Mouse (Mus musculus): ENCODE data around the gene Fdx1. TPM values are rescaled to one million over a fixed set of nuclear protein-coding genes. Genes with fewer than 3 reads are reported as not detected.

The Fdx1 gene
- total and polyA plus RNA-seq, 3 experiments: 41.6 to 69.2 (median 51.1) TPM

DNA sequence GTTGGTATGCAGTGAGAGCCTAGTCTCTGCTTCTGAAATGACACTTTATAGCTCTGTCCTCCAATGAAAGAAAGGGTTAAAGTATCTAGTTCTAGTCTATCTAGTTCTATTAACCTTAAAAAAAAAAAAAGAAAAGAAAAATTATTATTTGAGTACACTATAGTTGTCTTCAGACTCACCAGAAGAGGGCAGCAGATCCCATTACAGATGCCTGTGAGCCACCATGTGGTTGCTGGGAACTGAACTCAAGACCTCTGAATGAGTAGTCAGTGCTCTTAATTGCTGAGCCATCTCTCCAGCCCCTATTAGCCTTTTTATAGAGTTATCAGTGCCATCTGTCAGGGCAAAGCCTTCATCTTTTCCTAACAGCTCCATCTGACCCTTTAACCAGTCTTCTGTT is 3.0 kb upstream of the Fdx1 start:
- TF ChIP-seq RAD21 (IDR thresholded peaks at IDR 0.05; ENCODE audit: low read depth, low read length): peak; percentile 33
- TF ChIP-seq MAFK (IDR thresholded peaks at IDR 0.05; ENCODE audit: insufficient replicate concordance, low read length): no peak
- TF ChIP-seq MEF2A (IDR thresholded peaks at IDR 0.05; ENCODE audit: borderline replicate concordance, low read depth, low read length): no peak
- no peak for TF ChIP-seq ZMIZ1 (IDR thresholded peaks at IDR 0.05; ENCODE audit: low read depth, low read length)
- peak; percentile 78 for TF ChIP-seq ZNF384 (IDR thresholded peaks at IDR 0.05; ENCODE audit: low read depth, low read length)
- TF ChIP-seq UBTF (IDR thresholded peaks at IDR 0.05; ENCODE audit: low read depth, low read length): no peak
- TF ChIP-seq CTCF (conservative IDR thresholded peaks at IDR 0.05 in 1 of 2, IDR thresholded peaks at IDR 0.05 in 1 of 2; ENCODE audit: low read depth in 2 of 2, low read length in 2 of 2): peak; percentile 38 to 67; a peak in 3 of 4 replicates
- TF ChIP-seq KAT2A (IDR thresholded peaks at IDR 0.05; ENCODE audit: insufficient replicate concordance, low read length): no peak
- TF ChIP-seq MYC (IDR thresholded peaks at IDR 0.05; ENCODE audit: low read depth, low read length): peak; percentile 73; the same call in 1 of the 2 replicates
- TF ChIP-seq TCF12 (IDR thresholded peaks at IDR 0.05; ENCODE audit: low read depth, low read length): no peak
- no peak for TF ChIP-seq MAZ (IDR thresholded peaks at IDR 0.05; ENCODE audit: low read depth, low read length)
- no peak for TF ChIP-seq ETS1 (conservative IDR thresholded peaks at IDR 0.05; ENCODE audit: low read depth, low read length)
- peak; percentile 42 for TF ChIP-seq SMC3 (IDR thresholded peaks at IDR 0.05; ENCODE audit: low read depth, low read length)
- TF ChIP-seq TBP (conservative IDR thresholded peaks at IDR 0.05; ENCODE audit: low read depth, low read length): no peak
- no peak for TF ChIP-seq RCOR1 (conservative IDR thresholded peaks at IDR 0.05; ENCODE audit: low read depth, low read length)
- no peak for TF ChIP-seq E2F4 (IDR thresholded peaks at IDR 0.05; ENCODE audit: insufficient replicate concordance, low read depth, low read length)
- TF ChIP-seq ZKSCAN1 (IDR thresholded peaks at IDR 0.05; ENCODE audit: borderline replicate concordance, low read depth, low read length): no peak
- TF ChIP-seq NRF1 (IDR thresholded peaks at IDR 0.05; ENCODE audit: low read depth, low read length): no peak
- H3K4me1 ChIP-seq (ENCODE audit: control insufficient read depth in 1 of 2, insufficient read depth in 2 of 2): peaks cover 6 to 18% of the 10 kb centered on the region in 2 experiments; a peak in 3 of 4 replicates
- in situ Hi-C loops (cut with MboI; ENCODE audit: low pct_ligation_motif_present, low pct_unique_long_range_greater_than_20kb, low sequenced_read_pairs): no loop called here
- H3K27me3 ChIP-seq (replicated peaks): peaks cover 2% of the 10 kb centered on the region
- peaks cover 3% of the 10 kb centered on the region for H3K9me3 ChIP-seq (replicated peaks; ENCODE audit: low read length)
- no peaks in the 10 kb centered on the region; the same call in 1 of the 2 replicates for H3K79me2 ChIP-seq (replicated peaks; ENCODE audit: control insufficient read depth, extremely low read depth, insufficient read depth, poor library complexity, severe bottlenecking)
- DNase-seq (ENCODE audit: extremely low read depth): no peak
- no peak overlapping the region for H3K9ac ChIP-seq (ENCODE audit: insufficient read depth, low read depth)
- H3K36me3 ChIP-seq (replicated peaks in 1 of 2; ENCODE audit: control insufficient read depth in 1 of 2, insufficient read depth in 1 of 2, low read length in 1 of 2): no peaks in the 10 kb centered on the region
- dilution Hi-C loops (cut with MboI; ENCODE audit: extremely low pct_ligation_motif_present, extremely low pct_unique_long_range_greater_than_20kb, low sequenced_read_pairs): no loop called here
- no peak overlapping the region for H3K4me2 ChIP-seq (ENCODE audit: insufficient read depth, low read depth, poor library complexity, severe bottlenecking)
- H3K4me3 ChIP-seq (replicated peaks in 1 of 3; ENCODE audit: low read depth in 2 of 3, low read length in 2 of 3, poor library complexity in 1 of 3): no peak overlapping the region
- H3K27ac ChIP-seq (ENCODE audit: insufficient read depth, low read depth): no peak overlapping the region

DNA sequence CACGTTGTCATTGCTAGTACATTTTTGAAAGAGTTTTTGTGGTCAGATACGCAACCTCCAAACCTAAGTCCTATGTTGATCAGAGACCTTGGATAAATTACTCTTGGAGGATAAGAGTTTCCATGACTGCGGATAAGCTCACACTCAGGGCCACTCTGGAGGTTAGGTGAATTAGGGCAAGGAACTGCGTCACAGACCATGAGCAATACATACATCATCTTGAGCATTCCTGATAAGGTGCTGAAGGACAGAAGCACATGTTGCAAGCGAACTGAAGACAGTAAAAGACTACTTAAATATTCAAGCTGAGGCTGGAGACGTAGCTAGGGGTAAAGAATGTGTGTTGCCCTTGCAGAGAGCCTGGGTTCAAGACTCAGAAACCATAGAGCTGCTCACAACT is 754 bp upstream of the Fdx1 start:
- no peak overlapping the region for H3K4me2 ChIP-seq (ENCODE audit: insufficient read depth, low read depth, poor library complexity, severe bottlenecking)
- TF ChIP-seq TBP (conservative IDR thresholded peaks at IDR 0.05; ENCODE audit: low read depth, low read length) (no peak), NRF1 (IDR thresholded peaks at IDR 0.05; ENCODE audit: low read depth, low read length) (no peak), POLR2A (IDR thresholded peaks at IDR 0.05; ENCODE audit: low read depth, low read length) (no peak), ELF1 (IDR thresholded peaks at IDR 0.05; ENCODE audit: low read depth, low read length) (no peak)
- H3K36me3 ChIP-seq (replicated peaks in 1 of 2; ENCODE audit: control insufficient read depth in 1 of 2, insufficient read depth in 1 of 2, low read length in 1 of 2): no peaks in the 10 kb centered on the region
- dilution Hi-C loops (cut with MboI; ENCODE audit: extremely low pct_ligation_motif_present, extremely low pct_unique_long_range_greater_than_20kb, low sequenced_read_pairs) (no loop called here), in situ Hi-C loops (cut with MboI; ENCODE audit: low pct_ligation_motif_present, low pct_unique_long_range_greater_than_20kb, low sequenced_read_pairs) (no loop called here)
- H3K9ac ChIP-seq (ENCODE audit: insufficient read depth, low read depth): no peak overlapping the region
- peaks cover 6 to 37% of the 10 kb centered on the region in 2 experiments; a peak in 3 of 4 replicates for H3K4me1 ChIP-seq (ENCODE audit: control insufficient read depth in 1 of 2, insufficient read depth in 2 of 2)
- peaks cover 3% of the 10 kb centered on the region for H3K9me3 ChIP-seq (replicated peaks; ENCODE audit: low read length)
- H3K79me2 ChIP-seq (replicated peaks; ENCODE audit: control insufficient read depth, extremely low read depth, insufficient read depth, poor library complexity, severe bottlenecking): no peaks in the 10 kb centered on the region; the same call in none of the 2 replicates
- DNase-seq (ENCODE audit: extremely low read depth): no peak
- H3K4me3 ChIP-seq (replicated peaks in 1 of 3; ENCODE audit: low read depth in 2 of 3, low read length in 2 of 3, poor library complexity in 1 of 3): no peak overlapping the region
- peaks cover 2% of the 10 kb centered on the region for H3K27me3 ChIP-seq (replicated peaks)
- H3K27ac ChIP-seq (ENCODE audit: insufficient read depth, low read depth): no peak overlapping the region

Data from CH12.LX (cell line).